Mouse (Mus musculus) stomach, embryonic 14.5 days (tissue): ENCODE measurements around the gene Trmu. TPM values are rescaled to one million over a fixed set of nuclear protein-coding genes. Genes with fewer than 3 reads are reported as not detected.

Experiments used
- ATAC-seq: fragments of 200-750 bp; cut with Nextera tagmentation; 2 replicates; pipeline ENCODE4 v1.8.0; 2017; ENCODE audit warnings: low read depth, moderate TSS enrichment; ENCODE audit not compliant: insufficient number of reproducible peaks, insufficient read depth, low FRiP score
- H3K27ac ChIP-seq: fragments of 300-500 bp; sonication (generic); 2 replicates; pipeline ENCODE4 v1.5.1; 2014; ENCODE audit warnings: mild to moderate bottlenecking, low read length, moderate library complexity, mixed read lengths
- H3K27me3 ChIP-seq: fragments of 300-500 bp; sonication (generic); 2 replicates; pipeline ENCODE4 v1.6.1; 2014; ENCODE audit warnings: low read length, control low read depth, mixed read lengths; ENCODE audit not compliant: control insufficient read depth, insufficient read depth
- H3K36me3 ChIP-seq: fragments of 300-500 bp; sonication (generic); 2 replicates; pipeline ENCODE4 v1.6.1; 2014; ENCODE audit warnings: mild to moderate bottlenecking, control low read depth, low read length, moderate library complexity, mixed read lengths; ENCODE audit not compliant: control insufficient read depth, insufficient read depth
- H3K4me1 ChIP-seq: fragments of 300-500 bp; sonication (generic); 2 replicates; pipeline ENCODE4 v1.6.1; 2014; ENCODE audit warnings: low read length, control low read depth, mixed read lengths; ENCODE audit not compliant: control insufficient read depth, insufficient read depth
- H3K4me2 ChIP-seq: fragments of 300-500 bp; sonication (generic); replicated peaks from 2 replicates; pipeline ENCODE4 v1.6.1; 2014; ENCODE audit warnings: low read depth, low read length, control low read depth
- H3K4me3 ChIP-seq: fragments of 300-500 bp; sonication (generic); 2 replicates; pipeline ENCODE4 v1.5.1; 2014; ENCODE audit warnings: low read depth, low read length, control low read depth
- H3K9ac ChIP-seq: fragments of 300-500 bp; sonication (generic); replicated peaks from 2 replicates; pipeline ENCODE4 v1.6.1; 2014; ENCODE audit warnings: low read depth, mild to moderate bottlenecking, control low read depth, low read length, moderate library complexity, mixed read lengths
- H3K9me3 ChIP-seq: fragments of 300-500 bp; sonication (generic); 2 replicates; pipeline ENCODE4 v1.6.1; 2016; ENCODE audit warnings: low read depth, low read length, control low read depth; ENCODE audit not compliant: control insufficient read depth
- WGBS: fragments of 180-500 bp; shearing (Covaris S2); extraction: QIAGEN DNeasy Blood & Tissue Kit; methylation state at CpG from one replicate; pipeline ENCODE4 v1.1.7; 2014; 5-methylcytosine and 5-hydroxymethylcytosine counted together
- polyA plus RNA-seq: library from polyadenylated mRNA; unstranded; fragments of >200 nt; fragmentation: Nextera tagmentation; extraction: Ambion mirVana; gene quantifications from 2 replicates; pipeline ENCODE4 v1.2.1, GENCODE M21; 2014

Trmu gene
- polyA plus RNA-seq, 1 experiment from 2014 or later: 41.9 TPM

DNA sequence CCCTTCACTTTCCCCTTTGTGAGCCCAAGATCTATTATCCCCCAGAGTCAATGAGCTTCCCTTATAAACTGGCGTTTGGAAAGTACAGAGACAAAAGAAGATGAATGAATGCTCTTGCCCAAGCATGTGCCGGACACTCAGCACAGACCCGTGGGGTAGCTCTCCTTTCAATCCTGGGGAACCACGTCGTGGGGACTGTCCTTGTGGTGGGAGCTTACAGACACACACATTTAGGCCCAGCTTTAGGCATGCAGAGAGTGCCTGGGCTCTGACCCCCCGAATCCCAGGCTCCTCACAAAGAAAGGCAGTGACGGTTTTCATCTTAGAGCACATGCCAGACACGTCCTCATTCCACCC, 40.8 kb downstream of the Trmu start:
- Histone ChIP-seq H3K9ac (no peak overlapping the region), H3K4me3 (no peak overlapping the region), H3K27ac (no peak overlapping the region), H3K36me3 (no peaks in the 10 kb centered on the region; the same call in 1 of the 2 replicates), H3K4me1 (no peaks in the 10 kb centered on the region), H3K27me3 (no peaks in the 10 kb centered on the region), H3K4me2 (no peak overlapping the region), H3K9me3 (no peaks in the 10 kb centered on the region)
- ATAC-seq: no peak
- WGBS: 64% methylated on average over 8 of the region's 8 CpGs

DNA sequence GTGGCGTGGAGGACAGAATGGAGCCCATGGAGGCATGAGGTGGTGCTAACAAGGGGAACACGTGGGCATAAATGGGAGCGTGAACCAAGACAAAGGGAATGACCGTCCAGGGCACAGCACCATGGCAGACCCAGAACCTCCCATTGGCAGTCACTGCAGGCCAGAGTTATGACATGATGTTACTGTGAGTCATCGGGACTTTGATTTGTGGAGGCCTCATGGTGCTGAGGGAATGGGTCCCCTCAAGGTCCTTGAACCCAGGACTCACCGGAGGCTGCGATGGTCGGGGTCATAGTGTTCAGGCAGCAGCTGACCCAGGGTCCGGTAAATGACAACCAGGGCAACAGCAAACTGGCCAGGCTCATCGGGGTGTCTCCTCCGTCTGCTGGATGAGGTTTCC, 42.7 kb downstream of the Trmu start:
- ATAC-seq: no peak
- 95% methylated on average over 11 of the region's 11 CpGs for WGBS
- Histone ChIP-seq H3K27ac (no peak overlapping the region), H3K4me2 (no peak overlapping the region), H3K4me1 (no peaks in the 10 kb centered on the region), H3K9me3 (no peaks in the 10 kb centered on the region), H3K9ac (no peak overlapping the region), H3K36me3 (no peaks in the 10 kb centered on the region), H3K4me3 (no peak overlapping the region), H3K27me3 (no peaks in the 10 kb centered on the region)

DNA sequence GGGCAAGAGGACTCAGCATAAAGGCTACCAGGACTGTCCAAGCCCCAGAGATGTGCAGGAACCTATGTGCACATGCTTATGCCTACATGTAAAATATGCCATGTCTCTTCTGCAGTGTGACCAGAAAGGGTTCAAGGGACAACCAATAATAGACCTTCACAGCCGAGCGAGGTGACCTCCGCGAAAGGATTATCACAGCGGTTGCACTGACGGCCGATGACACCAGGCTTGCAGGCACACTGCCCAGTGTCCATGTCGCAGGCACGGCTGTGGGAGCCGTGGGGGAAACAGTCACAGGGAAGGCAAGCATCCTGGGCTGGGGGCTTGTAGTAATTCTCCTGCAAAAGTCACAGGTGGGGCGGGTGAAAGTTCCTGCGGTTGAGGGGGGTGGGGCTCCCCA, 49.0 kb downstream of the Trmu start:
- Histone ChIP-seq H3K4me3 (no peak overlapping the region), H3K9ac (no peak overlapping the region), H3K4me1 (no peaks in the 10 kb centered on the region), H3K36me3 (no peaks in the 10 kb centered on the region; the same call in 1 of the 2 replicates), H3K4me2 (no peak overlapping the region), H3K27ac (no peak overlapping the region), H3K9me3 (no peaks in the 10 kb centered on the region), H3K27me3 (no peaks in the 10 kb centered on the region)
- ATAC-seq: no peak
- WGBS: 78% methylated on average over 12 of the region's 12 CpGs

DNA sequence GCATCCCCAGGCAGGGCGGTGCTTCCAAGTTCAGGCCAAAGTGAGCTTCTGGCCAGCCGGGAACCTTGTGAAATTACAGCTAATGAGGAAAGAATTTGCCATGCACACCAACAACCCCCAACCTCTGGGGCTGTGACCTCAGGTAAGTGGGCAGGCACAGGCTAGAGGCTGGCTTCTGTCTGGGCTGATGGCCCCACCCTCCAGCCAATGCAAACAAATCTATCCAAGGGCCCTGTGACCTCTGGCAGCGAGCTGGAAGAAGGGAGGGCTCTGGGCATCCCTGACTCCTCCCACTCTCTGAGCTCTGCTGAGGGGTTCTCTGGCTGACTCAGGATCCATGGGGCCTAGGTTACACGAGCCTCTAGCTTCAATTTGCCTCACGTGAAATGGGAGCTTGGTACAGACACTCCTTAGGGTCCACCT, 56.5 kb downstream of the Trmu start:
- H3K4me1 ChIP-seq: 0 out of 2 replicates have a peak, but pooled peaks cover 9% of the 10 kb centered on the region
- H3K27me3 ChIP-seq: no peaks in the 10 kb centered on the region
- no peak overlapping the region for H3K4me2 ChIP-seq
- no peak overlapping the region for H3K9ac ChIP-seq
- peak; percentile 80 for ATAC-seq
- 13% methylated on average over 5 of the region's 5 CpGs for WGBS
- peaks cover 2% of the 10 kb centered on the region; the same call in 1 of the 2 replicates for H3K36me3 ChIP-seq
- H3K27ac ChIP-seq: 0 out of 2 replicates have a peak overlapping the region, but pooled peaks have one; percentile 15
- no peak overlapping the region for H3K4me3 ChIP-seq
- H3K9me3 ChIP-seq: no peaks in the 10 kb centered on the region

Other genes starting within 250 kb of the Trmu start
- gene Ppara, start 144.3 kb upstream of the Trmu start, polyA plus RNA-seq: 2.2 and 3.1 TPM in 2 replicates
- 27.1 TPM in 2 replicates for gene Cdpf1, start 67.6 kb upstream of the Trmu start, polyA plus RNA-seq
- gene Pkdrej, start 57.6 kb upstream of the Trmu start, polyA plus RNA-seq: 0.20 and 0.24 TPM in 2 replicates
- 6.7 and 8.0 TPM in 2 replicates for gene Ttc38, start 47.0 kb upstream of the Trmu start, polyA plus RNA-seq
- 24.6 and 24.9 TPM in 2 replicates for gene Gtse1, start 19.6 kb upstream of the Trmu start, polyA plus RNA-seq
- gene Celsr1, start 154.5 kb downstream of the Trmu start, polyA plus RNA-seq: 6.8 and 7.8 TPM in 2 replicates
- gene Gramd4, start 178.4 kb downstream of the Trmu start, polyA plus RNA-seq: 7.2 and 7.6 TPM in 2 replicates